Mouse (Mus musculus): ENCODE results near the gene Lpp.

DNA sequence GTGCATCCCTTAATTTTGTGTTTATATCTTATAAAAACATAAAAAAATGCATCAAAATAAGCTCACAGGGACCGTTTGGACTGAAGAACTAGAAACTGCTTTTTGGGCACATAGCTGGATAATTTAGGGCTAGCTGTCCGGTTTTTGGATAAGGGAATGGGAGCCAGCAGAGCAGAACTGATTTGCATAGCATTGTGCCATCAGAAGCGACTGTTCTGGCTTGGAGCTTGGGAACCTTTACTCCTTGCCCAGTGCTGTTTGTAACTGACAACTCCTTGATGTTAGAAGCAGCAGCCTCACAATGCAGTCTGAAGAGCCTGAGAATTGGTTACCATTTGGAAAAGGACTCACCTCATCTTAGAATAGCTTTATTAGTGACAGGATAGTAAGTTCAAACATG, 52.2 kb downstream of the Lpp start:
- TF ChIP-seq CTCF (IDR thresholded peaks at IDR 0.05; ENCODE audit: low read depth) (no peak), EP300 (IDR thresholded peaks at IDR 0.05; ENCODE audit: low read depth) (no peak)

Data from liver, postnatal 0 days (tissue).